Mouse (Mus musculus): ENCODE results near the gene H6pd.

The H6pd gene

DNA sequence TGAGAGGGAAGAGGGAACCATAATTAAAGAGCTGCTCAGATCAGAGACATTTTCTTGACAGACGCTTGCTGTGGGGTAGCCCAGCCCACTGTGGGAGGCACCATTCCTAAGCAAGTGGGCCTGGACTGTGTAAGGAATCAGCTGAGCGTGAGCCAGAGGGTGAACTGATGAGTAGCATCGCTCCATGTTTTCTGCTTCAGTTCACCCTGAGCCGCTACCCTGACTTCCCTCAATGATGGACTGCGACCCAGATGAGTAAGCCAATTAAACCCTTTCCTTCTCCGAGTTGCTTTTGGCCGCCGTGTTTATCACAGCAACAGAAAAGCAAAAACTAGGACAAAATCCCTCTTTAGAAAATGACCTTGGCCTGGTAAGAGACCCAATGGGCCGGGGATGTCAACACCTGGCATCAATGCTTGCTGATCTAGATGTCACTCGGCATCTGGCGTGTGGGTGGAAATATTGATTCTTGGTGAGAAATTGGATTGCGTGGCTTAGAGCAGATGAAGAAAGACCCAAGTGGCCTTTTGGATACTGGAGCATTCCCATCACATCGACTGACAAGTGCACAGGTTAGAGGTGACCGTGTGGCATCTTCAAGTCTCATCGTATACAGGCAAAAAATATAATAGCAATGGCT is 11.0 kb upstream of the H6pd start:
- peak; percentile 59 for DNase-seq

DNA sequence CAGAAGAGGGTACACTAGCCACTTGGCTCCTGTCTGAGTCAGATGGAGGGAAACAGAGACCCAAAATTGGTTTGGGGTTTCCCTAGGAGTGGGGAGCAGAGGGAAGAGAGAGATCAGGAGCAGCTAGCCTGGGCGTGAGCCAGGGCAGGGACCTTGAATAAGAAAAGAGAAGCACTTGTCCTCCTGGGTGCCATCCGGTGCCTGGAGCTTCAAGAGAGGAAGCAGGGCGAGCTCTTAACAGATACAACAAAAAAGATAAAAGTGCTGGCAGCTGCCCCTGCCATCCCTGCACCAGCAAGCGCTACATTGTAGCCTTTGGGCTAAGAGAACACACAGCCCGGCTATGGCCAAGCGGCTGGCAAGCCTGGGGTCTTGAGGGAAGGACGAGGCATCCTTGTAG is 6.6 kb upstream of the H6pd start:
- DNase-seq = no peak

DNA sequence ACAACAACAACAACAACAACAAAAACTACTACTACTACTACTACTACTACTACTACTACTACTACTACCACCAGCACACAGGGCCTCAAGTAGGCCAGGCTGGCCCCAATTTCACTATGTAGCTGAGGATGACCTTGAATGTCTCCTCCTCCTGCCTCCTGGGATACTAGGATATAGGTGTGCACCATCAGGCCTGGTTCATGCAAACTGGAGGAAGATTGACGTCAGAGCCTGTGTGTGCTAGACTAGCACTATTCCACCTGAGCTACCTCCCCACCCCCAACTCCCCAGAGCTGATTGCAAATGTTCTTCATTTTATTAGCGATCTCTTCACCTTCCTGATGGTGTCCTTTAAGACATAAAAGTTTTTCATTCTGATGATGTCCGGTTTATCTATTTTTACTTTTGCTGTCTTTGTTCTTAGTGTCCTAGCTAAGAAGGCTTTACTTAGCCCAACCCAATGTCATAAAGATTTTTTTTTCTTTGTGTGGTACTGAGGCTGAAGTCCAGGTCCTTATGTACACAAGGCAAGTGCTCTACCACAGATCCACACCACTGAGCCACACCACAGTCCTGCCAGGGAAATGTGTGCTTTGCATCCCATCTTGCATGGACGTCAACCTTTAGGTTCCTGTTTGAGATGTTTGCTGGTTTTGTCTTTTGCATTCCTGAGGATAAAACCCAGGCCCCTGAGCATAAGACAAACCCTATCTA is 5.7 kb upstream of the H6pd start:
- no peak for DNase-seq

DNA sequence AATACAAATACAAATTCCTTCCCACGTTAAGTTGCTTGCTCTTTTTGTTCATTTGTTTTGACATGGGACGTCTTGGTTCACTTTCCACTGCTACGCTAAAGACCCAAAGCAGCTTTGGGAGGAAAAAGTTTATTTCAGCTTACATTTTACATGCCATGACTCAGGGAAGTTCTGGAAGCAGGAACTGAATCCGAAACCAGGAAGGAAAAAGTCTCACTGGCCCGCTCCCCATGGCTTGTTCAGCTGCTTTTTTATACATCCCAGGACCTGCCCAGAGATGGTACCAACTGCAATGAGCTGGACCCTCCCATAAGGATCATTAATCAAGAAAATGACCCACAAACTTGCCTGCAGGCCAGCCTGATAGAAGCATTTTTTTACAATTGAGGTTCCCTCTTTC is 5.0 kb upstream of the H6pd start:
- no peak for DNase-seq

DNA sequence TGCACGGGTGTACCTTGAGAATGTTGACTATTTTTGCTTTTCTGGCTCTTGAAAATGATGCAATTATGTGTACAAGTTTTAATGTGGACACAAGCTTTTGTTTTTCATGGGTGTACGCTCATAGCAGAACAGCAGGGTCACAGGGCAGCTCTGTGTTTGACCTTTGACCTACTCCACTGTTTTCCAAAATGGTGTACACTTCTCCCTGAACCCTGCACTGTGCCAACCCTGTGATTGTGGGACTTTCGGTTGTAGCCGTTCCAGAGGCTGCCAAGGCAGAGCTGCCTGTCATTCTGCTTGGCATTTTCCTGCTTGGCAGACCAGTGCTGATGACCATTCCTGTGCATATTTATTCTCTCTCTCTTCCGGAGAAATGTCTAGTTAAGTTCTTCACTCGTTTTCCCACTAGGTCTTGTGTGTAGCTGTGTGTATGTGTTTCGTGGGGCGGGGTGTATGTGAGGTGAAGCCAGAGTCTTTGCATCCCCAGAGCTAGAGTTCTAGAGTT is 4.4 kb upstream of the H6pd start:
- no peak for DNase-seq

DNA sequence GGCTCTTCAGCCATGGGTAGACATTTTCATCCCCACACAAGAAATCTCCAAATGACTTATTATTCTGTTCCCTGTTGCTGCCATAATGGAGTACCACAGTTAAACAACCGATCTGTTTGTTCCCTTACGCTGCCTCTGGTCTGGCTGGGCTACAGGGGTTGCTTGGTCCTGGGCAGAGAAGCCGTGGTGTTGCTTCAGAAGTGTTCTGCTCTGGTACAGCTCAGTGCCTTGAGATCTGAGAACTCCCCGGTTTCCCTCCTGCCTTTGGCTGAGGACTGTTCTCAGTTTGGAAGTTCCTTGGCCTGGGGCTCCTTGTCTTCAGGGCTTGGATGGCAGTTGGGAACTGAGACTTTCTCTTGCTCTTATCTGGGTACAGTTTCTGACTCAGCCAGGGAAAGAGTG is 3.5 kb upstream of the H6pd start:
- no peak for DNase-seq

DNA sequence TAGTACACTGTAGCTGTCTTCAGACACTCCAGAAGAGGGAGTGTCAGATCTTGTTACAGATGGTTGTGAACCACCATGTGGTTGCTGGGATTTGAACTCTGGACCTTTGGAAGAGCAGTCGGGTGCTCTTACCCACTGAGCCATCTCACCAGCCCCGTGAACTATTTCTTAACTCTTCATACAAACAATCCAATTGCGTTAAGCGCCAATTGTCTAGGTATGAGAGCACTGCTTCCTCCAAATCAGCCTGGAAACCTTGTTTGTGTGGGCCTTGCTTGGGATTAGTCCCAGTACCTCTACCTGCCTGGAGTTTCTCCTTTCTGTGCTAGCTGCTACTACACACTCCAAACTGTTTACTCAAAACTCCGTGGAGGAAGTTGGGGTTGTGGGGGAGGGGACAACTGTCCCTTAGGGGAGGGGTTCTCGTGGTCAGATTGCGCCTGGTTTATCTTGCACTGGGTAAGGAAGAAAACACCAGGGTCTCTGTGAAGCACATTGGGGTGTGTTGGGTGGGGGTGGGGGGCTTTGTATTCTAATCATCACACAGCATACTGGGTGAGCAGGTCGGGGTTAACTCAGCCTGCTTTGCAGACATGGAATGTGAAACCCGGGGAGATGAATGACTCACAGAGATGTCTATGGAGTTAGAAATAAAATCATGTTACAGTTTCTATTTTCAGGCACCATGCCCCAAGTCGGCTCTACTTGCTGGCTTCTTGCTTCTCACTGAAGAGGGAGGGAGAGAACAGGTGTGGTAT is 2.9 kb upstream of the H6pd start:
- no peak for DNase-seq

DNA sequence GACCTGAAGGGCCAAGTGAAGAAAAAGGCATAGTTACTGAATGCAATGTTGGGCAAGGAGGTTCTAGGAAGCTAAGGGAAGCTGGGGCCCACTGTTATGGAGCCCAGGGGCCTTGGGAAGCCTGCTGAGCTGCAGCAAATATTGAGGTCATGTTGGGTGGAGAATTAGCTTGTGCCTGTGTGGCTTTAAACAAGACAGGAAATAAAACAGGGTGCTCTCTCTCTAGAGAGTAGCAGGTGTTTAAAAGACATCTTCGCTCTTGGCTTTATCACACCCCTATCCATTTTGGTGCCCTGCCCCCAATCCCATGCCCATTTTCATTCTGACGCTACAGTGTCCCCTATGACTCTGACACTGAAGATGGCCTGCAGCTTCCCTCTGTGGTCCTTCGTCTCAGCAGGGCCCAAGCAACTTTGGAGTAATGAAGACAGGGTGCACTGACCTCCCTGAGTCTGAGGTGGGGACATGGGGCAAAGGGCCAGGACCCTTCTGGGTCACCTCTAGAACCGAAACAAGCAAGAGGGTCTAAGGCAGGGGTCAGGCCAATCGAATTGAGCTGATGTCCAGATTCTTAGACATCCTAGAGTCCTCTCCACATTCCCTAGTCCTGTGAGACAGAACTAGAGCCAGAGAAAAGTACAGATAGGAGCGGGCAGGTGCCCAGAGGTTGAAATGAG is 1.4 kb upstream of the H6pd start:
- DNase-seq = no peak

DNA sequence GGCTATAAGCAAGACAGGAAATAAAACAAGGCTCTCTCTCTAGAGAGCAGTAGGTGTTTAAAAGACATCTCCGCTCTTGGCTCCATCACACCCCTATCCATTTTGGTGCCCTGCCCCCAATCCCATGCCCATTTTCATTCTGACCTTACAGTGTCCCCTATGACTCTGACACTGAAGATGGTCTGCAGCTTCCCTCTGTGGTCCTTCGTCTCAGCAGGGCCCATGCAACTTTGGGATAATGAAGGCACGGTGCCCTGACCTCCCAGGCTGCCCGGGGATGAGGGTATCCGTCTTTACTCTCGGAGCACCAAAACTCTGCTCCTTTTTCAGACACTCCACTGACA is 736 bp upstream of the H6pd start:
- no peak for DNase-seq

DNA sequence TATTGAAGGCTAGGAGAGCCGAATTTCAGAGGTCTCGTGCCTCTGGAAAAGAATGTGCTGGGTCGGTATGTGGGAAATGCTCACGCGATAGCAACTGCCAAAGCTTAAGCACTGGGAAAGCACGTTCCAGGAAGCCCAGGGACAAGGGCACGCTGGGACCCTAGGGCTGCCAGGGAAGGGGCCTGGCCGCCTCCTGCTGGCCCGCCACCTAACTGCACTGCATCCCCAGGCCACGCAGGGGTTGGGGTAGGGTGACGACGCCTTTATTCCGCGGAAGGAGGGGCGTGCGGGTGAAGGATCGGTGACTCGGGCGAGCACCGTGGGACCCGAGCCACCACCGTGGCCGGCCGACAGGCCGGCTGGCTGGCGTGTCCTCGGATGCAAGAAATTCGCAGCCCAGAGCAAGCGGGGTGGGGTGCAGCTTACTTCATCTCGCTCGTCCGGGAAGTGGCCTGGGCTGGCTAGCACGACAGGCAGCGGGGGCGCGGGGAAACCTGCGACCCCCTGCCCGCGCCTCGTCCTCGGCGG is 434 bp downstream of the H6pd start:
- DNase-seq = peak; percentile 92

DNA sequence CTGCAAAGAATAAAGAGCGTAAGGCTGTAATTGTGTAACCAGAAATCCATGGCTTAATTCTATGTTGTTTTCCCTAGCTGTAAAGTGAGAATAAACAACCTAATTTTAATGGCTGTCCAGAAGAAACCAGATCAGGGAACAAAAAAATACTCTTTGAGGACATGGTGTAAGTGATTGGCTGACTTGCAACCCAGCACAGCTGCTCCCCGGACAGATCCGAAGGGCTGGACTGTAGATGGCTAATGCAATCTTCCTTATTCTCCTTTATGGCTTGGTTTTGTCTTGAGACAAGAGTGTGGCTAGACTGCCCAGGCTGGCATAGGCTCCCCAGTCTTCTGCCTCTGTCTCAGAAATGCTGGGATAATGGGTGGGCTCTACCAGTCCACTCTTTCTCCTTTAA is 1.4 kb downstream of the H6pd start:
- no peak for DNase-seq

DNA sequence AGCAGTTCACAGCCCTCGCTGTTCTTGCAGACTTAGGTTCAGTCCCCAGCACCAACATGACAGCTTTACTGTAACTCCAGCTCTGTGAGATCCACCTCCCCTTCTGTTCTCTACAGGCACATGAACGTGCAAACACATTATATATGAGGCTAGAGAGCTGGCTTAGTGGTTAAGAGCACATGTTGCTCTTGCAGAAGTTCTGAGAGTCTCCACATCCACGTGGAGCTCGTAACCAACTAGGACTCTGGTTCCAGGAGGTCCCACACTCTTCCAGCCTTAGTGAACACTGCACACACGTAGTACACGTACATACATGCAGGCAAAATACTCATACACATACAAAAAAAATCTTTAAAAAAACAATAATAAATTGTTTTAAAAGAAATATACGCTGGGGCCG is 1.8 kb downstream of the H6pd start:
- no peak for DNase-seq

DNA sequence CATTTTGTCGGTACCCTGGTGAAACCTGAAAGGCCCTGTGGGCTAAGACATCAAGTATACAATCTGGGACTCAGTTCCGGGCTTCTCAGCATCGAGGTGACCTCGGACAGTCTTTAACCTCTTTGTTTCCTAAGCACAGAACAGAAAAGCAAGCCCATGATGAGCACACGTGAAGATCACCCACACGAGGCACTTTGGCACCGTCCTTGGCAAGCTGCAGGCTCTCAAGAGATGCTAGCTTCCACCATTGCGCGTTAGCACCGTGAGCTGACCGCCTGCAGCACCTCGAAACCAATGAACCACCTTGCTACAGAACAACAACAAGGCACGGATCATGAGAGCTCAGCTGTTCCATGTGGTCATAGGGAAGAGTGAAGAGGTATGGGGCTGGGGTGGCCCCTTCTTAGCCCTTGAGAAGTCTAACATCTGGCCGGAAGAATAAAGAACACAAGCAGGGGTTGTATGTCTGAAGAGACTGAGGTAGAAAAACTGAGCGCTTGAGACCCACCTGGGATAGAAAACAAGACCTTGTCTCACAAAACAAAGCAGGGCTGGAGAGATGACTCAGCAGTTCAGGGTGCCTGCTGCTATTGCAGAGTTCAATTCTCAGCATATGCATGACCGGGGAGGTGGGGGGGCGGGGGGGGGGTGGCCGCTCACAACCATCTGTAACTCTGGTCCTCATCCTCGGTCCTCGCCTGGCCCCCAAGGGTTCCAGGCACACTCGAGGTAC is 2.5 kb downstream of the H6pd start:
- no peak for DNase-seq

DNA sequence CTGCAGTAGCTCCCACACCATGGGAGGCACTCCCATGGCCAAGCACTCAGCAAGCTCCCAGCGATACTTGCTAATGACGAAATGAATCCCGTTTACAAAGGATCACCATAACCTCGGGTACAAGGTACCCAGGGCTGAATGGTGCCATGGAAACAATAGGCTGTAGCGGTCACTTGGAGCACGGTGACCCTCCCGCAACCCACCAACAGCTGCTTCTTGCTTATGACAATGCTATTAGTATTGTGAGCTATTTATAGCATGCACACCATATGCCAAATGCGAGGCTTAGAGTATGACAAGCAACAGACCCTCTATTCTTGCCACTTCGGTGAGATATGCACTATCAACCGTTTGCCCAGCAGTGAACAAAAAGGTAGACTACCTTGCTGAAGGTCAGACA is 3.6 kb downstream of the H6pd start:
- DNase-seq = peak; percentile 64

DNA sequence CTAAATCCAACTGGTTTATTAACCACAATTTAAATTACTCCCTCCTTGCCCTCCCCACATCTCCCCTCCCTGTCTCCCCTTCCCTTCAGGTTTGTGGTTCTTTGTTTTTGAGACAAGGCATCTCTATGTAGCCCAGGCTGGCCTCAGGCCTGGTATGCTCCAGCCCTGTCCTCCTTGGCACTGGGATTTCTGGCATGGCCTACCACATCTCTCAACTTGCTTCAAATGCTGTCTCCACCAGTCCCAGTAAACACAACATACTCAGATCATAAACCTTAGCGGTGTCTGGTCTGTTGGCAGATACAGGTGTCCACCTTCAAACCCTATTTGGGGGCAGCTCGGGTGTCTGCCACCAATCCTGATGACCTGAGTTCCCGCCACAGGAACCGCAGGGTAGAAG is 5.2 kb downstream of the H6pd start:
- DNase-seq = no peak

DNA sequence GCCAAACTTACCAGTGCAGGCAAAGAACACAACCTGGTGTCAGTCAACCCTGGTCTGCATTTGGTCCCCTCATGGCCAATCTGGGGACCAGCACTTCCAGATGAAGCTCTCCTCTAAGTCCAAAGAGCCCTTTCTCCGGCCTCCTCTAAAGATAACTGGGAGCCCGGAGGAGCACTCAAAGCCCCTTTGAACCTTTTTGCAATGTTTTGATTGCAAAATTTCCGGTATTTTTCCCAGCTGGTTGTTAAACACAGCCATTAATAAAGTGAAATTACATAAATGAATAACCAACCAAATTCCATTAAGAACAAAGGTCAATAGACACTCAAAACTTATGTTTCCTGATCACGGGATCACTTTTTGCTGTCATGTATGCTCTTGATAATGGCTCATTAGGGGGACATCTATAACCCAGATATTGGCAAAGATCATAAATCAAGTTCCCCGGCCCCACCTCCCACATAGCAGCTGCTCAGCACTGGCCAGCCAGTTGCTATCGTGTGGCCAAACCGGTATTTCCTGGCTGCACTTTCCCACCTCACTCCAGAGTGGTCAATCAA is 5.7 kb downstream of the H6pd start:
- DNase-seq = no peak

DNA sequence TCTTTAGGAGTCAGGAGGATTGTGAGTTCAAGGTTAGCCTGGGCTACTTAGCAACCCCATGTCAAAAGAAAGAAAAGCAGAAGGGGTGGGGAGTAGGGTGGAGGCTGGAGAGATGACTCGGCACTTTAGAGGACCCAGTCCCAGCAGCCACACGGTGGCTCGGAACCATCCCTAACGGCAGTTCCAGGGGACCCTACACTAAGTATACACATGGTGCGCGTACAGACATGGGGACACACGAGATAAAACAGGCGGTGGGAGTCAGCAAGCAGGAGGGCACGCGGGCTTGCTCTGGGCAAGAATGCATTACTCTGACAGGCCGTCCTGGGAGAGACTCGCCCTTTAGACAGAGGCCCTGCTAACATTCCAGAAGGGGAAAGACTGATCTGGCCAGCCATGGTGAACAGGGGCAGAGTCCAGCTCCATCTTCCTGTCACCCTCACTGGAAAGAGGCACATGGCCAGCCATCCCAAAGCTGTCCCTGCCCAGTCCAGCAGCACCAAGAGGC is 6.7 kb downstream of the H6pd start:
- no peak for DNase-seq

DNA sequence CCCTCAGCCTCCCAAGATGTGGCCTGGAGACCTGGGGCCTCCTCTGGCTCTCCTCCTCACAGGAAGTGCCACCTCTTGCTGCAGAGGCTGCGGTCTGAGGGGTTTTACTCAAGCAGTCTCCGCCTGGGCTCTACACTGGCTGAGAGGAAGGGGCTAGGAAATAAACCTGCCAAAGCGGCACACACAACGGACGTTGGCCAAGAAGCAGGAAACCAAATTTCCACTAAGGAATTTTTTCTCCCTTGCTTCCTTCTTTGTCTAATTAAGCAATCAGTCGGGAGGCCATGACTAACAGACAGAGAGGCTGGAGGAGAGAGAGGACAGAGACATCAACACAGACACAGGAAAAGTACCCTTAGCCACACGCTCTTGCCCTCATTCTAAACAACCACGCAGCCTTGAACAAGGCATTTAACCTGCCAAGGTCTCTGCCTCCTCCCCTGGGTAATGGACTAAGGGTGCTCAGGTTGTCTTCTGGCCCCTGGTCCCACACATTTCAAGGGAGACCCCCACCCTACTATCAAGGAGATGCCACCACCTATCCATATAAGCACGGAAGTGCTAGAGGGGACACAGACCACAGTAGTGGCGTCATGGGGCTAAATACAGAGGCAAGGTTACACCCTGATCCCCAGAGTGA is 7.5 kb downstream of the H6pd start:
- no peak for DNase-seq

DNA sequence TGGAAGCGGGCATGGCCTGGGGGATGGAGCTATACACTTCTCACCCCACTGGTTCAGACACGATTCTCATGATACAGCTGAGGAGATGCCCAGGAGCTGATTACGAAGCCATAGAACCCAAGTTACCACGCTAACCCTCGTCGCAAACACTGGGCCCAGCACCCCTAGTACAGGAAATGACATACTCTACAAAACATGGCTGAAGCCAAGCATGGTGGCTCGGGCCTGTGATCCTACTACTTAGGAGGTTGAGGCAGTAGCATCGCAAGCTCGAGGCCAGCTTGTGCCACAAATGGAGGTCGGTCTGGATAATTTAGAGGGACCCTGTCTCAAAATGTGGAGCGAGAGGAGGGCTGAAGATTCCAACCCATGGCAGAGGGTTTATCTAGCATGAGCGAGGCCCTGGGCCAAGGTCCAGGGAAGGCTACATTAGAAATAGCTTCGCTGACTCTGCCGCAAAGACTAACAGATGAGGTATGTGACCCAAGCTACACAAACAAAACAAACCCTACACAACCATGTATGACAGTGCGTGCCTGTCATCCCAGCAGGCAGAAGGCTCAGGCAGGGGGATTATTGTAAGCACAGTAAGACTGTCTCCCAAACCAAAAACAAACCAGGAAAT is 8.8 kb downstream of the H6pd start:
- no peak for DNase-seq

DNA sequence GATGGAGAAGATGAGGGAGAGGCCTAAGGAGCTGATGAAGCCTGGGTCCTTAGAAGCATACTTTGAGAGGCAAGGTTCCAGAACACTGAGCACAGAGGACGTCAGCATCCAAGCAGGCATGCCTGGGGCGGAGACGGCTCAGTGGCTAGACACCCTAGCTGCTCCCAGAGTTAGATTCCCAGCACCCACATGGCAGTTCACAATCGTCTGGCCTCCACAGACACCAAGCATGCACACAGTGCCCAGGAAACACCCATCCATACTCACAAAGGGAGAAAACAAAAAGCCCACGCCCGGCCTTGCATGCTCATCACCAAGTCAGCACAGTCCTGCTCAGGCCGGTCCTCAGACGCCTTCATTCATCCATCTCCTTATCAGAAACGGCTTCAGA is 9.3 kb downstream of the H6pd start:
- no peak for DNase-seq

All from retina, postnatal 1 day (tissue).